Mouse (Mus musculus): ENCODE results near the gene Gm20604. TPM values are rescaled to one million over a fixed set of nuclear protein-coding genes. Genes with fewer than 3 reads are reported as not detected.

Gm20604 gene
- 1 to 10 TPM; 2.7 to 2.9 (median 2.9) TPM for total RNA-seq (2022)

DNA sequence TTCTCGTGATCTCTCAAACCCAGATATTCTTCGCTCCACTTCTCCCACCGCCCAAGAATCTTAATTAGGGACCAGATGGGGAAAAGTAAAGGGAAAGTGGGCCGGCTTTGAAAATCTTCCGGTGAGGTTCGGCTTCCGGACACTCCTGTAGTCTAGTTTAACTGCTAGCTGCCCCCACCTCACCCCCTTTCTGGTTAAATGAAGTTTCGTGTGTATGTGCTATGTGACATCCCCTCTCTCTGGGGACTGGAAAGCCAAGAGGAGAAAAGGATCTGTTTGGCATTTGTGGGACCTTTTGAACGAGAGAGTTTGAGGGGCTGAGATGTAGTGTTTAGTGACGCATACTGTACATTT, at the start of gene Gm20604:
Gm20604 (minus strand) TSS at position 270 of the 354 bp plus-strand sequence.
- DNase-seq (ENCODE audit: low spot score in 2 of 2) = no peak

DNA sequence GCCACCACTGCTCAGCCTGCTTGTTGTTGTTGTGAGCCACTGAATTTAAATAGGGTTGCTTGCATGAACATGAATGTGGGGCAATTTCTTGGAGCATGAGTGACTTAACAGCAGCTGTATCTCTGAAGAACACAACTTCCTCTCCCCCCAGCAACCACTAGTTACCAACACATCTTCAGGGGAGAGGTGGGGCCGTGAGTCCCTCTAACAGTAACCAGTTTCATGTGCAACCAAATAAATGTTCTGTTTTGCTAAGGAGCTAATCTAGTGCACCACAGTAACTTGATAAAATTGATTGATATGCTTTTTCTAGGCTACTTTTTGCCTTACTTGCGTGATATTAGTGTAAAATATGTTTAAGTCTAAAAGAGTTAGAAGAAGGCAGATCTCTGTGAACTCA, 41.1 kb upstream of the Gm20604 start:
- DNase-seq (ENCODE audit: low spot score in 2 of 2) = no peak

DNA sequence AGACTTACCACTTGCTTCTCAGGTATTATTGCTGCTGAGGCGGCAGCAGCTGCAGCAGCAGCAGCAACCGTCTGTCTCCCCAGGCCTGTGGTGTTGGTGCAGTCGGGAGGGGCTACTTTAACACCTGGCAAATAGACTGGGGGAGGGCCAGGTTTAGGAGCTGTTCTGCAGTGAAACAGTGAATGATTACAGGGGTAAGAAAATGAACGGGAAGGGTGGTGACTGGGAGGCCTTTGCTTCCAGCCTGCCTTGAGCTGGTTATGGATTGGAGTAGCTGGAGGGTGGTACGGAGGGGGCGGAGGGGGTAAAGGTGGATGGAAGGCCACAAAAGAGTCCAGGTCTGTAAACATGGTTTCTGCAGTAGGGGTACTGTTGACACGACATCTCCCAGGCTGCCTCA, 29.5 kb upstream of the Gm20604 start:
- no peak for DNase-seq (ENCODE audit: low spot score in 2 of 2)

DNA sequence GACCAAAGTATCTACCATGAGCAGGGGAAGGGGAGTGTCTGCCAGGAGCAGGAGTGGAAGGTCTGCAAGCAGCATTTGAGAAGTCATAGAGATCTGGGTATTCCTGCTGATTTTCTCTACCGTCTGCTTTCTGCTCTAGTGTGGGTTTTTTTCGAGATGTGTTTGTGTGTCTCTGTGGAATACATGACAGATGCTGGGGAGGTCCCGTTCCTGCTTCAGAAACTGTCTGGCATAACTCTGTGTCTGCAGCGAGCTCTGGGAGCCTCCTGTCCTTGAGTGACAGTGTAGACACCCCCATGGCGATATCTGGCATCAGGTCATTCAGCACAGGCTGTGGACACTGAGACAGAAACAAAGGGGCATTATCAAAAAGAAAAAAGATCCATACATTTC, 27.1 kb upstream of the Gm20604 start:
- no peak for DNase-seq (ENCODE audit: low spot score in 2 of 2)

DNA sequence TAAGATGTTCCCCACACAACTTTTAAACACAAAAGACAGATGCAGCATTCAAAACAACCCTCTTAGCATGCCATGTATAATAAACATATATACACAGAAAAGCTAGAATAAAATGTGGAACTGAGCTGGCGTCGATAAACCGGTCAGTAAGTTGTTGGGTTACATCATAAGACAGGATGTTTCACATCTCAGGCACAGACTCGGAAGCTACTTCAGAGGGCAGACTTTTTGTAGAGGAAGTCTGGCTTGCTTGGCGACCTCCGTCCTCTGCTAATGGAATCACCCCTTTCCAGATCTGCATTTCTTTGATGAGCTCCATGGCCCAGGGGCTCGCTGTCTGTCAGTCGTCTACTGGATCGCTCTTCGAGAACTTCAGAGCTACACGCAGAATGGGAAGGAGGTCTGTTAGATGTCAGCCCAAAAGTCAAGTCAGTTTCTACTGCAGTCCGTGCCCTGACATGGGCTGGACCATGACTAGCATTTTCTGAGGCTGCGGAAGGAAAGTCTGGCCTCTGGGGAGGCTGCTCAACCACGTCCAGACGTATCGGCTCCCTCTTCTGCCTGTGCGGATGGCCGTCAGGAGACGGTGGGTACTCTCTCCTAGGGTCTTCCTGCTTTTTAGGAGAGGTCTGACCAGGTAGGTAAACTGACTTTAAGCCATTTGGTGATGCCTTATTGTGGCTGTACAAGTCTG, 26.6 kb upstream of the Gm20604 start:
- no peak for DNase-seq (ENCODE audit: low spot score in 2 of 2)

DNA sequence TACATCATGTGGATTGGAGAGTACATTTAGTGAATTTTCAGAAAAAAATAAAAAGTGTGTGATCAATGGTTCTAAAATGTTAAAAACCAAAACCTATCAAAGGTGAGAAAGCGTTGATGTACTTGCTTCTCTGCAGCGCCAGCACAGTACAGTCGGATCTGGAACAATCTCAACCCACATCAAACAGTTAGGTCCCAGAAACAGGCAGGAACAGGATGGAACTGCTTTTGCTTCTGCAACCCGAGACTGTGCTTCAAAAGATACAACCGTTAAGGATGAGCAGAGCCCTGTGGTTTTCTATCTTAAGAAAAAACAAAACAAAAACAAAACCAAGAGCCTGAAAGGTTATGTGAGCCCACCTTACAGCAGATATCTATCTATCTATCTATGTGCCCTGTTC, 24.4 kb upstream of the Gm20604 start:
- no peak for DNase-seq (ENCODE audit: low spot score in 2 of 2)

DNA sequence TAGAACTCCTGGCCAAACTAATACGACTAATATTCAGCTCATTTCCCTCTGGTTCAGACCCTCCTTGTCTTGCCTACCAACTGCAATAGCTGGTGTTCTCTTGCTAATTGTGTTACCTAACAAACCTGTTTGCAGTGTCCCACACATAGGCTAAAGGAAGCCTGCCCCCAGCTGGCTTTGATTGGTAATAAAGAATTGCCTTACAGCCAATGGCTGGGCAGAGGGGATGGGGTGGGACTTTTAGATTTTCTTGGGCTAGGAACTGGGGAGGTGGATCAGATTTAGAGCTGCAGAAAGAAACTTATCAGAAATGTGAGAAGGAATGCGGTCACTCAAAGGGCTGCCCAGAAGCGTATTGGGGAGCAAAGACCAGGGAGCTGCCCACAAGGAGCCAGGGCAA, 21.0 kb upstream of the Gm20604 start:
- no peak for DNase-seq (ENCODE audit: low spot score in 2 of 2)

DNA sequence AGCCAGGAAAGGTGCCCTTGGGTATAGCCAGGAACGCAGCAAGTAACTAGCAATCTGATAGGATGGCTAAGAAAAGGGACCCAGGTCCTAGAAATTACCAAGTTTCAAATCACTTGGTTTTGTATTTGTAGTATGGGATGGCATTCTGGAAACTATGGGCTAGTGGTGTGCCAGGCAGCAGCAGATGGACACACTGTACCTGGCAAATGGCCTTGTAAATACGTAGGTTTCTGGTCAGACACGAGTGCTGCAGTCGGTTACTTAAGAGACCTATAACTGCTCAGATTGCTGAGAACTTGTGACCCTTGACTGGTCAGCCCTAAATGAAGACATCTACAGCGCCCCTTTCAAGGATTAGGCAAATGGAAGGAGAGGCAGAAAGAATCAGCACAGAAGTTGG, 19.7 kb upstream of the Gm20604 start:
- DNase-seq (ENCODE audit: low spot score in 2 of 2) = no peak

DNA sequence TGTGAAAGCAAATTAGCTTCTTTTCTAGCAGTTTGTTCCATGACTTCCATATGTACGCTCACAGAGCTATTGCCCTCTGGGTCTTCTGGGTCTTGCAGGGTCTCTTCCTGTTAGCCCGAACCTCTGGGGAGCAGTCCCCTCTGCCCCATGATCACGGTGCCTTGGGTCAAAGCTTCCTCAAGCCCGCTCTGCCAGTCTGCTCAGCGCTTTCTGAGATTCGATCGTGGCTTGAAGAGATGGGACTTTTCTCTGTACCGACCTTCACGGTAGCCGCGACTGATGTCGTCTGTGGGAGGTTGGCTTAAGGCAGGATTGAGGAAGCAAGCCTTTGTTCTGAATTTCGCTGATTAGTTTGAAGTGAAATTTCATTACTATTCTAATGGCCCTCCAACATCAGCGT, 17.6 kb upstream of the Gm20604 start:
- no peak for DNase-seq (ENCODE audit: low spot score in 2 of 2)

DNA sequence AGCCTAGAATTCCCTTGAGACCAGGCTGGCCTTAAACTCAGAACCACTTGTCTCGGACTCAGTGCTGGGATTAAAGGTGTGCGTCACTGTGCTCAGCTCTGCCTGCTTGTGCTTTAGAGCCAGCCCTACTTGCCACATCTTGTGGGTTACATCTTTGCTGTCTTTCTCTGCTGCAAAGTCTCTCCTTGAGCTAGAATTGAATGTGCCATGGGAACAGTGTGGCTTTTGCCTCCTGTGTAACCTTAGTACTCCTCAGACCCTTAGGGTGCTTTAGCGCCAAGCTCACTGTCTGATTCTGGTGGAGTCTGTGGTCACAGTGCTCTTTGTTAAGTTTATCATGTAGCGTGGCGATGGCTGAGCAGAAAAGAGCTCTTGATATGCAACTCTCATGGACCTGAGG, 14.2 kb upstream of the Gm20604 start:
- no peak for DNase-seq (ENCODE audit: low spot score in 2 of 2)

DNA sequence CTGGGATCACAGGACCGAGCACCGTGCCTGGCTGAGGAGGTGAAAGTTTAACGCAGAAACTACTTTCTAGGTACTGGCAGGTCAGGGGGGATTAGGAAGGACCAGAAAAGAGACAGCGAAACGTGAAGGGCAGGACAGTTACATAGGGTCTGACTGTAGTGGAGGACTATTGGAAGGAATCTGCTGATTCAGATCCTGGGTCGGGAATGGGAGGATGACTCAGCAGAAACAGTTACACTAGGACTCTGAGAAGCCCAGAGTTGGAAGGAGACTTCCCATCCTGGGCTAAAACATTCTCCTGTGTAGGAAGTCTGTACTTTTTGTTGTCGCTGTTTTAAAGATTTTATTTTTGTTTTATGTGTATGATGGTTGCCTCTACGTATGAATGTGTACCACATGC, 13.1 kb upstream of the Gm20604 start:
- DNase-seq (ENCODE audit: low spot score in 2 of 2) = no peak

DNA sequence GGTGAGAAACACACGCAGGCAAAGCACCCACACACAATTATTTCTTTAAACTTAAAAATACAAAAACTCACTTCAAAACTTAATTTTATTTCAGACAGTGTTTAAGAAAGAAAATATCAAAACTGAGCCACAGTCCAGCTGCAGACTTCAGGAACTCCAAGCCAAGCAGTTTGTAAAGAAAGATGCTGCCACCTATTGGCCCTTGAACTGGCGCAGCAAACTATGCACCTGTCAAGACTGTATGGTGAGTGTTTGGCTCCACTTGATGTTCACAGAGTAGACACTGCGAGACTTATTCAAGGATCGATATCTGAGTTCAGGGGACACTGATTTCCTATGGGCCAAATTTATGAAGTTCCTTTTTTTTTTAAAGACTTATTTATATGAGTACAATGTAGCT, 10.5 kb upstream of the Gm20604 start:
- DNase-seq (ENCODE audit: low spot score in 2 of 2) = no peak

DNA sequence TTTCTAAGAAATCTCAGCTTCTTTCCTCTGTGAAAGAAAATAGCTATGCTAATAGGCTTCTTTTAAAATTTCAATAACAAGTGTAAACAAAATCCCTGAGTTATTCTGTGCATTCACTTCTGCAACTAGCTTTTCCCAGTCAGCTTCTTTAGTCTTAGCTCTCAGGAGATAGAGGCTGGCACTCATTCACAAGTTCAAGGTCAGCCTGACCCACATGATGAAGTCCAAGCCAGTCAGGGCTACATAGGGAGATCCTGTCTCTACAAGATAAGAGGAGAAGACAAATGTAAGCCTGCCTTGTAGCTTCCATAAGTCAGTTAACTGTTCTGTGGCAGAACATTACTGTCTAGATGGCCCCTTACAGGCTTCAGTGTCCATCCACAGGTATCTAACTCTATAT, 5.2 kb upstream of the Gm20604 start:
- DNase-seq (ENCODE audit: low spot score in 2 of 2) = no peak

DNA sequence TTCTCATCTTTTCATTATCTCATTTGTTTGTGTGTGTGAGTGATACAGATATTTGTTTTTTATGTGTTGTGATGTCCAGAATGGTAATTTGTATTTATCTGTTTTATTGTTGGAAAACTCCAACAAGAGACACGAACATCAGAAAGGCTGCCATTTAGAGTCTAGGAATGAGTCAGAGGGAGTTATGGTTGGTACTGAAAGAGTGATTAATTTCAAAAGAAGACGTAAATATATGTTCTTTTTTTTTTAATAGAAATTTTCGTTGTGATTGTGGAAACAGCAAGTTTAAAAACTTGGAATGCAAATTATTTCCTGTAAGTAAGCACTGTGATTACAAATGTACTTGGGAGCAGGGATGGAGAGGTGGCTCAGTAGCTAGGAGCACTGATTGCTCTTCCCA, 3.2 kb upstream of the Gm20604 start:
- no peak for DNase-seq (ENCODE audit: low spot score in 2 of 2)

DNA sequence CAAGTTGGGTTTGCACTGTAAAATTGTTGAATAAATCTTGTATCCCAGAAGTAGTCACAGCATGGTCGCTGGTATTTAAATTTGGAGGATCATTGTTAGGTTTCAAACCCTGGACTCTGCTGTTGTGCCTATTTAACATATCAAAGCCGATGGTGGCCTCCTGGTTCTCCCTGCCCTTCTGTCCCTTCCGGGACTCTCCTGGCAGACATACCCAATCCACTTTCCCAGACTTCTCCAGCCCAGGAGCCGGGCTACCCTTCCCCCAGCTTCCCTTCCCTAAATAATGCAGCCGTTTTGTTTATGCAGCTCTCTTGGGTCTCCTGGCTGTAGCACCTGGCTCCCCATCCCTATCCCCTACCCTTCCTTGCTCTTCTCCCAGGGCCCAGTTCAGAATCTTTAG, 464 bp upstream of the Gm20604 start:
- DNase-seq (ENCODE audit: low spot score in 2 of 2) = no peak

DNA sequence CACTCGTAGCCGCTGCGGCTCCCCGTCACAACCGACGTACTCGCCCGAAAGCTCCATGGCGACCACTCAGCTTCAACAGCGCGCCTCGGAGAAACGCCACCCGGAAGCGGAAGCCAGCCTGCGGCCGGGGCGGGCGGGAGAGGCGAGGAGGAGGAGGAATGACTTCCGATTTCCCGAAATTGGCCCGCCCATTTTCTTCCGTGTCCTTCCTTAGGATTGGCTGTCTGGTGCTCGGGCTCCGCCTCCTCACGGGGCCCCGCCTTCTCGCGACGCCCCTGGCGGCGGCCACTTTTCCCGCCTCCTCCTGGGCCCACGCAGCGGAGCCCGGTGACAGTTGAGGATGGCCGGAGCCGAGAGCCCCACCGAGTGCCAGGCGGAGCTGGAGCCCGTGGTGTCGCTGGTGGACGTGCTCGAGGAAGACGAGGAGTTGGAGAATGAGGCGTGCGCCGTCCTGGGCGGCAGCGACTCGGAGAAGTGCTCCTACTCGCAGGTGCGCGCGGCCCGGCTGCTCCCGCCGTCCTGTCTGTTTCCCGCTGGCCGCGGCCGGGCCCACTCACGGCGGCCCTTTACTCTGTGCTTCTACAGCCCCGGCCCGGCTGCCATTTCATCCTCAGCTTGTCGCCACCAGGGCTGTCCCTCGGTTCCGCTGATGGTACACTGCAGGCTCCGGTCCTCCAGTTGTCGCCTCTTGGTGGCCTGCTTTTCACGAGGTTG, 626 bp downstream of the Gm20604 start, which contains the start of the genes Gm28051, Gon7 and Ubr7:
Gm28051 (minus strand) TSS at position 77 of the 714 bp plus-strand sequence.
Gon7 (minus strand) TSS at position 115 of the 714 bp plus-strand sequence.
Ubr7 (plus strand) TSS at position 279 of the 714 bp plus-strand sequence.
- peak; percentile 93 for DNase-seq (ENCODE audit: low spot score in 2 of 2)

DNA sequence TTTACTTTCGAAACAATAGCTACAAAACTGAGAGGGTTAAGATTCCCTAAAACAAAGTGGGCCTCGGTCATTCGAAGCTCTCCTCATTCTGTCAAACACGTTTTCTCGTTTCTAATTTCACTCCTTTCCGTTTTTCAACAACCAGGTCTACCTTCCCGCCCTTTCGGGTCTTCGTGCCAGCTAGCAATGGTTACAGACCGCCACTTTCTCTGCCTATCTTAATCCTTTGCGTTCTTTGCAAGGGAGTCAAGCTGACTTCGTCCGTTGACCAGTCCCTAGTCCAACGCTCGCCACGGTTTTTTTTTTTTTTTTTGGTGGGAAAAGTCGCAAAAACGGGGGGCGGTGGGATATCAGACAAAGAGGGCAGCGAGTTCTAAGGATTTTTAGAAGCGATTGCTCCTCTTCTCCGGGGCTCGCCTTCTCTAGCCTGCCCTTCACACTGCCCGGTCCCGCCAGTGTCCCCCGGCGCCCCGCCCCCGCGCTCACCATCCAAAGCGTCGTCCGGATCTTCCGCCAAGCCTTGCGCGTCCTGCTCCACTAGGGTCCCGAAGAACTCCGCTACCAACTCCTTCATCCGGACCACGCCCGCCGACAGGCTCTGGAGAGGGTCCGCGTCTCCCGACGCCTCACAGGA, 1.3 kb downstream of the Gm20604 start:
- no peak for DNase-seq (ENCODE audit: low spot score in 2 of 2)

DNA sequence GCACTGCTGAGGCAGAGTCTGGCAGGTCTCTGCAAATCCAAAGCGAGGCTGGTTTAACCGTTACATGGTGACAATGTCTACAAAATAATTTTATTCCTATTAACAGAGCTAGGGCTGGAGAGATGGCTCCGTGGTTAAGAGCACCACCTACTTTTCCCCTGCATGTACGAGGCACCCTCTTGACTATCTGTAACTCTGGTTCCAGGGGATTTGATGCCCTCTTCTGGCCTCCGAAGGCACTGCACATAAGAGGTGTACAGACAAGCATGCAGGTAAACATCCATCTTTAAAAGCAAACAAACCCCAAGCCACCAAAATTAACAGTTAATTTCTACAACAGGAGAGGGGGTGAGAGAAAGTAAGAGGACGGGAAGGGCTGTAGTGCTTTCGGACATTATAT, 2.2 kb downstream of the Gm20604 start:
- no peak for DNase-seq (ENCODE audit: low spot score in 2 of 2)

DNA sequence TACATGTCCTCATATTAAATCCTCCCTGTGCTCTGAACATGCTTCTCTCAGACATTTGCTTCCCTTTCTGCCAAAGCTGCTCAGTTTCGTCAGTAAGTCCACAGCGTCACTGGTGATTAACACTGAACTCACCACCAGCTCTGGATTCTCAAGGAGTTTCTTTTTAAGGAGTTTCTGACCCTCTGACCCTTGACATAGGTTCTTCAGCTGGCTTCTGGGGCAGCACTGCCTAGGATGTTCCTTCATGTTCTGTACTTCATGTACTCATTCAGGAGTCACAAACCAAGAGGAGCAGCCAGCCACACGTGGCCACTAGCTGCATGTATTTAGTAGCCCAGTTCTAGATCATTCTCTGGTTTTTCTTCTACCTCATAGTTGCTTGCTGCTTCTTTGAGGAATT, 10.2 kb downstream of the Gm20604 start:
- DNase-seq (ENCODE audit: low spot score in 2 of 2) = no peak

DNA sequence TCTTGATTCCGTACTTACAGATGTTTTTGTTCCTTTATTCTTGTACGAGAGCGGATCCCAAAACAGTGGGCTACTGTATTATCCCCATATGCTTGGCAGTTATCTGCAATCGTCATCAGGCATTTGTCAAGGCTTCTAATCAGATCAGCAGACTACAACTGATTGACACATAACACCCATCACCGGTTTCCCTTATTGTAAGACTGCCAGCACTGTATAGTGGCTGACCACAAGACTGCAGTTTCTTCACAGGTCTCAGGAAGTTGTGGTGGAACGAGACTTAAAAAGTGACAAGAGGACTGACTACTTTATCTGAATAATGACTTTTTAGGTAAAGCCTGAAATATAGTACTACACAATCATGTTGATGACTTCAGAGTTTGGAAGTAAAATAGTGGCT, 13.6 kb downstream of the Gm20604 start:
- DNase-seq (ENCODE audit: low spot score in 2 of 2) = no peak

DNA sequence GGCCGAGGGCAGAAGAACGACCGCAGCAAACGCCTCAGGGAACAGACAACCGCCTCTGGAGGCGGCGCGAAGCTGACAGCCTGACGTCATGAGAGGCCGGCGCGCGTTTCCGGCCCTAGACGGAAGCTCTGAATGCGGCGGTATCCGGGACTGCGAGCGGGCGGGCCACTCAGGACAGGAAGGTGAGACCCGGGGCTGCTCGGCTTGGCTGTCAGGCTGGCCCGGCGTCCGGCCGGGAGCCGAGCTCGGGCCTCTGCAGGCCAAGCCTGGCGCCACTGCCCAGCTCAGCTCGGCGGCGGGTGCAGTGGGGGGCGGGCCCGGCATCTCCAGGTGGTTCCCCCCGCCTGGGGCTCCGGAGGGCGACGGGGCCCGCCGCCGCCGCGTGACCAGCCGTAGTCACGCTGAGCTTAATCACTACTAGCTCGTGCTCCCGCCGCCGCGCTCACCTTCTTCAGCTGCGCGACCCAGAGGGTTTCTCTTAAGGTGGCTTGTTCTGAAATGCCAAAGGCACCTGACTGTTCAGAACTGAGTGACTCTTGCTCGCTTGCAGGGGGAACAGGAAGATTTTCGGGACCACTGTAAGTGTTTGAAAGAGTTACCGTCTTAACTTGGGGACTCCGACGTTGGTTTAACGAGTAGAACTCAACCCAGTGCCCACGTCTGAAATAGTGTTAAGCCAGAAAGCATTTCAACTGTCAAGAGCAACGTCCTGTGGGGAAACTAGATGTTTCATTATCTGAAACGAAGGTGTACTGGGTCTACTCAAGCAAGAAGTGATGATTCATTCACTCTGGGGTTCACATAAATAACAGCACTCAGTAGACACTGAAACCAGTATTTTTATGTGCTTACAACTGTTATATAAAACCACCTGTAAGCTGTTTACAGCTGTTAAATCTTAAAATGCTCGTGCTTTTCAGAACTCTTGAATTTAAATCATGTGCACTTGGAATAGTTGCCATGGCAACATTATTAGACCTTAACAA, 14.6 kb downstream of the Gm20604 start, which contains the start of the genes Moap1 and Tmem251:
Moap1 (minus strand) TSS at position 73 of the 986 bp plus-strand sequence.
Tmem251 (plus strand) TSS at position 174 of the 986 bp plus-strand sequence.
- DNase-seq (ENCODE audit: low spot score in 2 of 2) = peak; percentile 68 to 73

Data from gastrocnemius, adult 8-10 months (tissue).